ENCODE assay signal across 8 mouse cellular contexts in the genomic region with DNA sequence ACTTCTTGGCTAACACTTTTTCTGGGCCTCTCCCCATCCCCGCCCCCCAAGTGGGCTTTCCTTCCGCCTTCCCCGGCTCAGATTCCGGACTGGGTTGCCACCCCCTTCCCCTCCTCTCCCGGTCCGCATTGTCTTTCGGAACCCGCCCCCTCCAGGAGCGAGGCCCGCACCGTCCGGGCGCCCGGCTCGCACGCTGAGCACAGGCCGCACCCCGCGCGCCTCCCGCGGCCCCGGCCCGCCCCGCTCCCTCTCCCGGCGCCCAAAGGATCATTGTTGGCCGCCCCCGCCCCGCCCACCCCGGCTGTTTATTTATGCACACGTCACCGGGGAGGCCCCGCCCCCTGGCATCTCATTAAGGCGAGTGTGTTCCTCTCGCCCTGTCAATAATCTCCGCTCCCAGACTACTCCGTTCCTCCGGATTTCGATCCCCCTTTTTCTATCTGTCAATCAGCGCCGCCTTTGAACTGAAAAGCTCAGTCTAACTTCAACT. TPM values are rescaled to one million over a fixed set of nuclear protein-coding genes. Genes with fewer than 3 reads are reported as not detected.
DNase-seq lines count a peak whose midpoint lies in the region; ATAC-seq lines count a peak whose summit lies in the region.

A gene (plus strand): TSS at position 382 of the 490 bp plus-strand sequence.

- peak; percentile 99 for DNase-seq in NIH3T3 (ENCODE audit: low read depth)
- DNase-seq in cerebellum, adult 9-11 months = peak; percentile 31
- peak; percentile 22 to 57 for DNase-seq in frontal cortex, postnatal 36 days (ENCODE audit: low spot score in 2 of 2)
- DNase-seq in hindbrain, embryonic 14.5 days (ENCODE audit: low spot score) = peak; percentile 81
- peak; percentile 63 to 66 for DNase-seq in layer of hippocampus, postnatal 36 days
- DNase-seq in lung, postnatal 25 days (ENCODE audit: low spot score) = peak; percentile 88
- DNase-seq in retina, adult 2 months (ENCODE audit: low read depth, low spot score) = peak; percentile 74
- DNase-seq in thymus, postnatal 25 days = peak; percentile 78

- H3K4me1 ChIP-seq in hindbrain, embryonic 14.5 days (replicated peaks; ENCODE audit: control insufficient read depth, insufficient read depth, low read length) = peaks cover 12% of the 10 kb centered on the region; the same call in 1 of the 2 replicates

- H3K9ac ChIP-seq in hindbrain, embryonic 14.5 days = peak within 1 kb of the TSS; percentile 71

- 2% methylated on average over 41 of the region's 42 CpGs for WGBS in hindbrain, embryonic 14.5 days

- peak within 1 kb of the TSS; percentile 66 for H3K4me2 ChIP-seq in hindbrain, embryonic 14.5 days (replicated peaks)

- peak; percentile 90 for ATAC-seq in hindbrain, embryonic 14.5 days (ENCODE audit: low FRiP score)

- peak within 1 kb of the TSS; percentile 88 for H3K27ac ChIP-seq in hindbrain, embryonic 14.5 days

- no peaks in the 10 kb centered on the region for H3K9me3 ChIP-seq in hindbrain, embryonic 14.5 days (ENCODE audit: control insufficient read depth, low read length)

- H3K27me3 ChIP-seq in hindbrain, embryonic 14.5 days (ENCODE audit: control insufficient read depth, insufficient read depth, low read length) = peaks cover 29% of the 10 kb centered on the region

- no peaks in the 10 kb centered on the region for H3K36me3 ChIP-seq in hindbrain, embryonic 14.5 days (replicated peaks; ENCODE audit: control insufficient read depth, insufficient read depth)

- H3K4me3 ChIP-seq in hindbrain, embryonic 14.5 days (replicated peaks; ENCODE audit: low read length) = peak within 1 kb of the TSS; percentile 46

RNA-seq across cellular contexts. Expression of the gene that starts here (rescaled TPM):
- 24.0 and 38.1 TPM in 2 replicates for polyA plus RNA-seq in hindbrain, embryonic 14.5 days (2014; fragmentation: Nextera tagmentation; extraction: Ambion mirVana)
- 10 to 100 TPM; 12.2 to 13.1 TPM for total RNA-seq in layer of hippocampus, postnatal 36 days (2021)

Comparison
In these comparisons a context has a peak if more than half of its experiments do, and no peak if none do; other contexts are left out.
1. Peak in every context shown above with its lines: DNase-seq, ATAC-seq, H3K4me3 ChIP-seq and H3K27ac ChIP-seq.
2. DNase-seq: peak in every context shown above with its lines; median percentile 99 in NIH3T3; 88 in lung, postnatal 25 days; 81 in hindbrain, embryonic 14.5 days; 78 in thymus, postnatal 25 days; 74 in retina, adult 2 months; 64 in layer of hippocampus, postnatal 36 days; 40 in frontal cortex, postnatal 36 days; 31 in cerebellum, adult 9-11 months.